Mouse (Mus musculus) embryonic facial prominence, embryonic 12.5 days (tissue): ENCODE measurements around the gene Hdgf. TPM values are rescaled to one million over a fixed set of nuclear protein-coding genes. Genes with fewer than 3 reads are reported as not detected.
A peak's percentile ranks its signal among the peaks of the same experiment; 100 is the strongest.

Experiments used
- ATAC-seq: fragments of 200-750 bp; cut with Nextera tagmentation; 2 replicates; pipeline ENCODE4 v1.8.0; 2017; ENCODE audit not compliant: insufficient number of reproducible peaks, insufficient read depth, low FRiP score, low TSS enrichment
- H3K27ac ChIP-seq: fragments of 300-500 bp; sonication (generic); 2 replicates; pipeline ENCODE4 v1.5.1; 2016; ENCODE audit warnings: mild to moderate bottlenecking
- H3K27me3 ChIP-seq: fragments of 300-500 bp; sonication (generic); 2 replicates; pipeline ENCODE4 v1.6.1; 2016; ENCODE audit warnings: mild to moderate bottlenecking, moderate library complexity
- H3K36me3 ChIP-seq: fragments of 300-500 bp; sonication (generic); 2 replicates; pipeline ENCODE4 v1.6.1; 2016; ENCODE audit warnings: mild to moderate bottlenecking
- H3K4me1 ChIP-seq: fragments of 300-500 bp; sonication (generic); 2 replicates; pipeline ENCODE4 v1.6.1; 2016
- H3K4me2 ChIP-seq: fragments of 300-500 bp; sonication (generic); replicated peaks from 2 replicates; pipeline ENCODE4 v1.6.1; 2016; ENCODE audit warnings: mild to moderate bottlenecking, moderate library complexity
- H3K4me3 ChIP-seq: fragments of 300-500 bp; sonication (generic); 2 replicates; pipeline ENCODE4 v1.5.1; 2016; ENCODE audit warnings: mild to moderate bottlenecking
- H3K9ac ChIP-seq: fragments of 300-500 bp; sonication (generic); 2 replicates; pipeline ENCODE4 v1.6.1; 2016; ENCODE audit warnings: mild to moderate bottlenecking, moderate library complexity
- H3K9me3 ChIP-seq: fragments of 300-500 bp; sonication (generic); 2 replicates; pipeline ENCODE4 v1.6.1; 2016; ENCODE audit warnings: mild to moderate bottlenecking, moderate library complexity
- WGBS: fragments of 180-500 bp; shearing (Covaris S2); methylation state at CpG from one replicate; pipeline ENCODE4 v1.1.7; 2016; 5-methylcytosine and 5-hydroxymethylcytosine counted together
- polyA plus RNA-seq: library from polyadenylated mRNA; unstranded; fragments of >200 nt; fragmentation: Nextera tagmentation; extraction: Ambion mirVana; gene quantifications from 2 replicates; pipeline ENCODE4 v1.2.1, GENCODE M21; 2016

Gene Hdgf
- polyA plus RNA-seq, 1 experiment from 2014 or later, result 246 TPM

DNA sequence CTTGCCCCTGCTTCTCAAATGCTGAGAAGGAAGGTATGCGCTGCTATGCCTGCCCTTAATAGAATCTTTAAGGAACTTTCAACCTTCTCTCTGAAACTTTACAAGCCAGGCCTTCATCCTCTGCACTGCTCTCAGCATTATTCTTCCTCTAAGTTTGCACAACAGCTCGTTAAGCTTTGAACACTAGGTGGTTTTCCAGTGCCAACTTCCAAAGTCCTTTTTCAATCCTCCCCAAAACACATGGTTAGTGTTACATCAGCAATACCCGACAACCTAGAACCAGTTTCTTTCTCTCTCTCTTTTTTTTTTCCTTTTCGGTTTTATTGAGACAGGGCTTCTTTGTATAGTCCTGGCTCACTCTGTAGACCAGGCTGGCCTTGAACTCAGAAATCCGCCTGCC, 27.9 kb downstream of the Hdgf start:
- H3K27me3 ChIP-seq, result no peaks in the 10 kb centered on the region
- no peak for ATAC-seq

DNA sequence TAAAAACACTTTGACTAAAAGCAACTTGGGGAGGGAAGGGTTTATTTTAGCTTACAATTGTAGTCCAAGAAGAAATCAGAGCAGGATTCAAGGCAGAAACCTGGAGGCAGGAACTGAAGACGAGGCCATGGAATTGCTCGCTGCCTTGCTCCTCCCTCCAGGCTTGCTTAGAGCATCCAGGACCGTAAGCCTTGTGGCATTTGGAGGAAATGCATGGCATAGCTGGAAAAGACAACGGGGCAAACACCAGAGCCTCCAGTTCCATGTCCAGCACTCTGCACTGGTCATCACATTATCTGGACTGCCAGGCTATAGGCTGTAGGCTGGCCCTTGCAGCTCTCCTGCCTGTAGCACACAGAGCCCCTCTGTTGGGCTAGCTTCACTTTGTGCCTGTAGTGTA, 28.4 kb downstream of the Hdgf start:
- peaks cover 22% of the 10 kb centered on the region for H3K4me1 ChIP-seq
- H3K4me2 ChIP-seq, result no peak overlapping the region
- 78% methylated on average over 4 of the region's 4 CpGs for WGBS
- peaks cover 57% of the 10 kb centered on the region for H3K36me3 ChIP-seq
- no peaks in the 10 kb centered on the region for H3K27me3 ChIP-seq
- H3K9me3 ChIP-seq, result no peaks in the 10 kb centered on the region
- no peak overlapping the region for H3K9ac ChIP-seq
- ATAC-seq, result no peak
- H3K4me3 ChIP-seq, result no peak overlapping the region
- H3K27ac ChIP-seq, result no peak overlapping the region

More for the DNA sequence above, 27.9 kb downstream of the Hdgf start:
- WGBS, result 84% methylated on average over 5 of the region's 5 CpGs
- H3K4me1 ChIP-seq, result peaks cover 27% of the 10 kb centered on the region
- H3K9me3 ChIP-seq, result no peaks in the 10 kb centered on the region
- no peak overlapping the region for H3K4me2 ChIP-seq
- H3K36me3 ChIP-seq, result peaks cover 52% of the 10 kb centered on the region
- H3K27ac ChIP-seq, result no peak overlapping the region
- H3K9ac ChIP-seq, result no peak overlapping the region
- no peak overlapping the region for H3K4me3 ChIP-seq

DNA sequence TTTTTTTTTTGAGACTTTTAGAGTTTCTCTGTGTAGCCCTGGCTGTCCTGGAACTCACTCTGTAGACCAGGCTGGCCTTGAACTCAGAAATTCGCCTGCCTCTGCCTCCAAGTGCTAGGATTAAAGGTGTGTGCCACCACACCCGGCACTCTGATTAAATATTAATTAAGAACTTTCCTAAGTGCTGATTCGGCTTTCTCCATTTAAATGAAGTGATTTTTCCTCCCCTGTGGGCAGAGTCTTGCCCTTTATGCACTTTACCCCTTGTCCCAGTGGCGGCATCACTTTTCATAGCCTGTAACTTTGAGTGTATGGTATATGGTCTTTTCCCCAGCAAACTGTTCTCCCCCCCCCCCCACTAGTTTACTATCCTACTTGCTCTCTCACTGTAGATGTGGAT, 29.1 kb downstream of the Hdgf start:
- H3K4me2 ChIP-seq, result no peak overlapping the region
- peaks cover 22% of the 10 kb centered on the region for H3K4me1 ChIP-seq
- H3K36me3 ChIP-seq, result peaks cover 63% of the 10 kb centered on the region
- no peak overlapping the region for H3K27ac ChIP-seq
- WGBS, result 69% methylated on average over 4 of the region's 4 CpGs
- no peak overlapping the region for H3K4me3 ChIP-seq
- H3K27me3 ChIP-seq, result no peaks in the 10 kb centered on the region
- no peak overlapping the region; the same call in 1 of the 2 replicates for H3K9ac ChIP-seq
- H3K9me3 ChIP-seq, result no peaks in the 10 kb centered on the region
- ATAC-seq, result no peak

DNA sequence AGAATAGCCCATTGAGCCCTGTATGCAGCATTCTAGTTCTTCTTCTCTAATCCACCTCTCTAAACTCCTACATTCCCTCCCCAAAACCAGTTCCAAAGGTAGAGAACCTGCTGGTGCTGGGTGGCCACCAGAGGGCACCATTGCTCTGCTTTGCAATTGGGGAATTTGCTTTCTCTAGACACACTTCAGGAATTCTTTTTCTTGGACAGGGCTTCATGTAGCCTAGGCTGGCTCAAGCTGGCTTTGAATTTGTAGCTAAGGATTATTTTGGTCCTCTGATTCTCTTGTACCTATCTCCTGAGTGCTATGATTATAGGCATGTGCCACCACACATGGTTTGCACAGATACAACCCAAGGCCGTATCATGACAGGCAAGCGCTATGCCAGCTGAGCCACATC, 29.7 kb downstream of the Hdgf start:
- peak; percentile 22; the same call in 1 of the 2 replicates for ATAC-seq
- Histone ChIP-seq H3K36me3 (peaks cover 69% of the 10 kb centered on the region), H3K4me3 (0 out of 2 replicates have a peak overlapping the region, but pooled peaks have one; percentile 5)

DNA sequence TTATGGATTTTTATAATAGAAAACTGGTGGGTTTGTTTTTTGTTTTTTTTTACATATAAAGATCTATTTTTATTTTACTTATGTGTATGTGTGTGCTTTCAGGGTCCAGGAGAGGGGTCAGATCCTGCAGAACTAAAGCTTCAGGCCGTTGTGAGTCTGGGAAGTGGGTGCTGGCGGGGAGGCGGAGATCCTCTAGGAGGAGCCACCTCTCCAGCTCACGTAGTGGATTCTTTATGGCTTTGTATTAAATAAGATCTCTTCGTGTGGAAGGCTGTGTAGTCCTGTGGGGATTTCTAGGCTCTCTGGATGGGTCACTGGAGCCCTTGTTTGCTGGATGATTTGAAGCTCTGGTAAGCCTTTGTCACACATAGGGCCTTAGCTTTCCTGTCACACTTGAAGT, 34.5 kb downstream of the Hdgf start:
- no peak overlapping the region for H3K9ac ChIP-seq
- 76% methylated on average over 5 of the region's 5 CpGs for WGBS
- ATAC-seq, result no peak
- H3K4me3 ChIP-seq, result no peak overlapping the region
- H3K4me2 ChIP-seq, result no peak overlapping the region
- no peak overlapping the region for H3K27ac ChIP-seq
- no peaks in the 10 kb centered on the region for H3K27me3 ChIP-seq
- no peaks in the 10 kb centered on the region for H3K9me3 ChIP-seq
- peaks cover 17% of the 10 kb centered on the region for H3K4me1 ChIP-seq
- H3K36me3 ChIP-seq, result peaks cover 67% of the 10 kb centered on the region

More for the DNA sequence above, 29.7 kb downstream of the Hdgf start:
- 98% methylated on average over 2 of the region's 2 CpGs for WGBS
- H3K27ac ChIP-seq, result no peak overlapping the region
- no peak overlapping the region for H3K4me2 ChIP-seq
- no peaks in the 10 kb centered on the region for H3K9me3 ChIP-seq
- H3K27me3 ChIP-seq, result no peaks in the 10 kb centered on the region
- H3K4me1 ChIP-seq, result peaks cover 22% of the 10 kb centered on the region
- peak overlapping the region; percentile 19; the same call in 1 of the 2 replicates for H3K9ac ChIP-seq

DNA sequence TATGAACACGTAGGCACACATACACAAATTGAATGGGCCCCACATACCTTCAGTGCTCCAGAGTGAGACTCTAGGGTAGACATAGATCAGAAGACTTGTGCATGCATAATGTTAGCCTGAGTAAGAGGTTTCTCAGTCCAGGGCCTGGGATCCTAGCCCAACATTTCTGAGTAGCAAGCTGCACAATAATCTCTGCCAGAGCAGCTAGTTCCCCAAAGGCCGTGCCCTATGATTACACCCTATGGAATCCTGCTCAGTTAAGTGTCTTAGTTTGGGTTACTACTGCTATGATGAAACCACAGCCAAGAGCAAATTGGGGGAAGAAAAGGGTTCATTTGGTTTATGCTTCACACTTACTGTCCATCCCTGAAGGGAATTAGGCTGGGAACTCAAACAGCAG, 36.4 kb downstream of the Hdgf start:
- no peak overlapping the region for H3K27ac ChIP-seq

DNA sequence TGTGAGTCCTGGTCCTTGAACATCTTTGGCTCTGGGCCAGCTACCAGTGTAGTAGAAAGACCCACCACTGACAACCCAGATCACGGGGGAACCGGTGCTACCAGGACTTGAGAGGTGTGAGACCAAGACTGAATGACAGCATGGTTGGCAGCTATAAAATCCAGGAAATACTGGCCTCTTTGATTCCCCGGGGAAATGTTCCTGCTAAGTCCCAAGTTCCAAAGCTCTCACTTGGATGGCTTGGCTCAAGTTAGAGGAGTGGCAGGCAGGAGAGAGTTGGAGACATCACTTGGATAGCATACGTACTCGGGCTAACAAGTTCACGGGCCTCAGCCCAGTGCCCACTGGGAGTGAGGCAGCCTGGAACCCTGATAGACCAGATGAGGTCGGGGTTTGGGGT, 37.5 kb downstream of the Hdgf start:
- Histone ChIP-seq H3K36me3 (peaks cover 44% of the 10 kb centered on the region), H3K9ac (no peak overlapping the region), H3K4me3 (no peak overlapping the region), H3K27ac (no peak overlapping the region), H3K4me1 (peaks cover 43% of the 10 kb centered on the region), H3K9me3 (no peaks in the 10 kb centered on the region), H3K4me2 (no peak overlapping the region), H3K27me3 (no peaks in the 10 kb centered on the region)
- ATAC-seq, result no peak
- 82% methylated on average over 7 of the region's 7 CpGs for WGBS

More for the DNA sequence above, 36.4 kb downstream of the Hdgf start:
- no peak for ATAC-seq
- 94% methylated on average over 2 of the region's 2 CpGs for WGBS
- Histone ChIP-seq H3K9ac (no peak overlapping the region), H3K9me3 (no peaks in the 10 kb centered on the region), H3K4me1 (peaks cover 32% of the 10 kb centered on the region), H3K36me3 (peaks cover 55% of the 10 kb centered on the region), H3K27me3 (no peaks in the 10 kb centered on the region), H3K4me3 (no peak overlapping the region), H3K4me2 (no peak overlapping the region)

DNA sequence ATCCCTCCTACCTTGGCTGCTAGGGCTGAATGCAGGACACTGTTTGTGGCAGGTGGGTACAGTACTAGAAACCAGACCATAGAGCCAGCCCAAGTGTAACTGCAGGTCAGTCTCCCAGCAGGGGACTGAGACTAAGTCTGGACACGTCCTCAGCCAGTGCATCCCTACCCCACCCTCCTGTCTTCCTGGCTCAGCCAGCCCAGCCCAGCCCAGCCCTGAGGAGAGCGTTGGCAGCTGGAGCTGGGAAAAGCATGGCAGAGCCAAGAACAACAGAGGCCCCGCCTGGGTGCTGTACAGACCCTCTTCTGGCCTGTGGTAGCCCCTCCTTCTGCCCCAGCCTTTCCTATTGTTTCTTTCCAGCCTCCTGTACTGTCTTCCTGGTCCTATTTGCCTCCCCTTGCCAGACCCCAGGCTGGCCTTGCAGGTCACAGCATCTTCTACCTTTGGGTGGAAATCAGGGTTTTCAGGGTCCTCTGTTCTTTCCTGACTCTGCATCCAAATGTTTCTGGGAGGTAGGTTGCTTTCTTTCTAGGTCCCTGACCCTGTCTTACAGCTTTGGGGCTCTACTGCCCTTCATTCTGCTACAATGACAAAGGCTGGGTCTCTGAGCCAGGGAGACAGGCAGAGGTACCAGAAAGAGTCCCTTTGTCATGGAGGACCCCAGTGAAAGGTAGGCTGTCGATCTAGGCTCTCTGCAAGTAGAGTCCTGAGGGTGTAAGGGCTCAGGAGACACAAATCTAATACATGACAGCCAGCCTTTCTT, 38.9 kb downstream of the Hdgf start:
- Histone ChIP-seq H3K27ac (peak overlapping the region; percentile 97), H3K4me2 (no peak overlapping the region), H3K27me3 (no peaks in the 10 kb centered on the region), H3K36me3 (peaks cover 30% of the 10 kb centered on the region), H3K4me3 (no peak overlapping the region), H3K9ac (peak overlapping the region; percentile 41; the same call in 1 of the 2 replicates), H3K9me3 (no peaks in the 10 kb centered on the region), H3K4me1 (peaks cover 50% of the 10 kb centered on the region)
- ATAC-seq, result peak; percentile 22; the same call in 1 of the 2 replicates
- 16% methylated on average over 4 of the region's 4 CpGs for WGBS

DNA sequence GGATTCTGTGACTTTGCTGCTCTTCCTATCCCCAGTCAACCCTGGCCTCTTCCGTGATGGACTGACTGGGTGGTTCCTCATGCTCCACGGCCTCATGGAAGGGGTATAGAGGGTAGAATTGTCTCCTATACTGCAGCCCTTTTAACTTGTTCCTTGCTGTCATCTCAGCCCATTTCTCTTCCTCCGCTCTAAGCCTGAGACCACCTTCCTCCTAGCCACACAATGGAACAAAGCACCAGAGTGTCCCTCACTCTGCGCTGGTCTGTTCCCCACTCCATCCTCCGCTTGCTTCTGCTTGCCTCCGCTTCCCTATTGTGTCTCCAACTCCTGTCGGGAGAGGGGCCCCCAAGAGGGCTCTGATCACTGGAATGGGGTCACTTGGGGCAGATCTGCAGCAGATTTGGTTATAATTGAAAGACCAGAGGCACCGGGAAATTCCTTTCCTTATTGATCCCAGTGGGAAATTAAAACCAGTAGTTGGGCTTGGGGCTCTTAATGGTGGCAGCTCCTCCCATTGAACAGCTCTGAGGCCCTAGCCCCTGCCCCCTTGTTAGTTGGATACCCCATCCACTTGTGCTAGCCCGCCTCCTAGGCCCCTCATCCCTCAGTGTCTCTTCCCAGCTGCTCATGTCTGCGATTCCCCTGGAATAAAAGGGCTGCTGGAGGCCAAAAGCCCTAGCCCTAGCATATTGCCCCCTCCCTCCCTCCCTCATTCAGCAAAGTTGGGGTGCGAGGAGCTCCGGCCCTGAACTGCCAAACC, 39.8 kb downstream of the Hdgf start:
- Histone ChIP-seq H3K4me3 (no peak overlapping the region), H3K27me3 (no peaks in the 10 kb centered on the region), H3K27ac (peak overlapping the region; percentile 97), H3K9me3 (no peaks in the 10 kb centered on the region), H3K36me3 (peaks cover 20% of the 10 kb centered on the region), H3K9ac (no peak overlapping the region; the same call in 1 of the 2 replicates), H3K4me2 (peak overlapping the region; percentile 74), H3K4me1 (peaks cover 55% of the 10 kb centered on the region)
- WGBS, result 6% methylated on average over 11 of the region's 12 CpGs
- no peak for ATAC-seq

DNA sequence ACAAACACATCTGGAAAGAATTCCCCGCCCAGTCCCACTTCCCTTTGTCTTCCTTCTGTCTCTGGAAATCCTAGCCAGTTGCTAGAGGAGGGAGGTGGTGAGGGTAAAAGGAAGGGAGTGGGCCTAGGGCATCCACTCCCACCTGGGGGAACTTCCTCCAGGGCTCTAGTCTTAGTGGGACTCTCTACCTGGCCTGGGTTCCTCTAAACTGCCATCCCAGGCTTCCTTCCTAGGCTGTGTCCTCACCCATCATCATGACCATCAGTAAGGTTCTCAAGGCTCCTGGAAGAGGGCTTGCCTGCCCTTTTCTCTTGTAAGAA, 40.4 kb downstream of the Hdgf start:
- no peak for ATAC-seq
- no peaks in the 10 kb centered on the region for H3K9me3 ChIP-seq
- H3K27me3 ChIP-seq, result no peaks in the 10 kb centered on the region
- H3K9ac ChIP-seq, result peak overlapping the region; percentile 69; the same call in 1 of the 2 replicates
- H3K4me2 ChIP-seq, result peak overlapping the region; percentile 74
- peaks cover 15% of the 10 kb centered on the region for H3K36me3 ChIP-seq
- peaks cover 60% of the 10 kb centered on the region for H3K4me1 ChIP-seq
- 0% methylated on average over 1 of the region's 1 CpGs for WGBS
- H3K4me3 ChIP-seq, result no peak overlapping the region
- H3K27ac ChIP-seq, result peak overlapping the region; percentile 97

DNA sequence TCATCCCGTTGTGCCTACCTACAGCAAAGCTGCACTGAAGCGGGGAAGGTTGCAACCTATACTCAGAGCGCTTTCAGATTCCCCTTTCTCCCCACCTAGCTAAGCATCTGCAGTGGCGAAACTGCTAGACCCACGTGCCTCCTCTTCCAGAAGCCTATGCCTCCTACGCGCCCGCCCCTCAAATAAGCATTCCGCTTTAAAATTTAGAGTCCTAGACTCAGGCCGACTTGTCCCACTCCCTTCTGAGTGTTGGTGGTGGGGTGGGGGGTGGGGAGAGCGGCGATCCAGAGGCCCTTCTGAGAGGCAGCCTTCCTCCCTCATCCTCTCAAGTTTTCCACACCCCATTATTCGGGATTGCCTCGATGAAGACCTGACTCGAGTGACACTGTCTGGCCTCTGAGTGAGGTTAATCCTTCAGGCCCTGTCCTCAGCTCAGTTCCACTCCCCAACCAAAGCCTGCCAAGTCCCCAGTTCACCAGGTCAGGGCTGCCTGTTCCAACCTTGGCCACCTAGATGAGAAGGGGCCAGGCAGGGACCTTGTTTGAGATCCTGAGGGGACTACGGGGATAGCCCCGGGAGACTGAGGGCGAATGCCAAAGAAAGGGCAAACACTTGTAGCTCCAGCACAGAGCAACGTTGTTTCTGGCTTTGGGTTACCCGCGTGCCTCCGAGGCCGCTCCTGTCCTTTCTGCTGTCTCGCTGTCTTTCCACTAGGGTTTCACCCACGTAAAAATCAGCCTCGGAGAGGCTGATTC, 41.1 kb downstream of the Hdgf start:
- Histone ChIP-seq H3K9ac (peak overlapping the region; percentile 69), H3K9me3 (no peaks in the 10 kb centered on the region), H3K4me1 (peaks cover 68% of the 10 kb centered on the region), H3K27me3 (no peaks in the 10 kb centered on the region), H3K27ac (peak overlapping the region; percentile 97), H3K4me2 (peak overlapping the region; percentile 74), H3K4me3 (peak overlapping the region; percentile 56), H3K36me3 (peaks cover 8% of the 10 kb centered on the region)
- ATAC-seq, result no peak
- 2% methylated on average over 26 of the region's 26 CpGs for WGBS
